Mouse (Mus musculus) liver, embryonic 13.5 days (tissue): ENCODE data around the gene Fyn. TPM values are rescaled to one million over a fixed set of nuclear protein-coding genes. Genes with fewer than 3 reads are reported as not detected.

ENCODE experiments used
- ATAC-seq: fragments of 200-750 bp; cut with Nextera tagmentation; 2 replicates; pipeline ENCODE4 v1.8.0; 2017; ENCODE audit warnings: low read depth, mild to moderate bottlenecking, moderate number of reproducible peaks, moderate library complexity
- DNase-seq: peaks from one replicate; pipeline ENCODE4 v3.0.0; 2022
- H3K27ac ChIP-seq: fragments of 300-500 bp; sonication (generic); 2 replicates; pipeline ENCODE4 v1.5.1; 2015; ENCODE audit warnings: moderate library complexity, mild to moderate bottlenecking, inconsistent platforms
- H3K27me3 ChIP-seq: fragments of 300-500 bp; sonication (generic); 2 replicates; pipeline ENCODE4 v1.6.1; 2015; ENCODE audit warnings: mild to moderate bottlenecking, inconsistent platforms
- H3K36me3 ChIP-seq: fragments of 300-500 bp; sonication (generic); 2 replicates; pipeline ENCODE4 v1.6.1; 2015; ENCODE audit warnings: mild to moderate bottlenecking, inconsistent platforms
- H3K4me1 ChIP-seq: fragments of 300-500 bp; sonication (generic); replicated peaks from 2 replicates; pipeline ENCODE4 v1.6.1; 2015; ENCODE audit warnings: inconsistent platforms
- H3K4me2 ChIP-seq: fragments of 300-500 bp; sonication (generic); 2 replicates; pipeline ENCODE4 v1.6.1; 2015; ENCODE audit warnings: inconsistent platforms, mild to moderate bottlenecking, moderate library complexity
- H3K4me3 ChIP-seq: fragments of 300-500 bp; sonication (generic); replicated peaks from 2 replicates; pipeline ENCODE4 v1.5.1; 2015; ENCODE audit warnings: mild to moderate bottlenecking, inconsistent platforms
- H3K9ac ChIP-seq: fragments of 300-500 bp; sonication (generic); 2 replicates; pipeline ENCODE4 v1.6.1; 2015; ENCODE audit warnings: mild to moderate bottlenecking, inconsistent platforms
- H3K9me3 ChIP-seq: fragments of 300-500 bp; sonication (generic); replicated peaks from 2 replicates; pipeline ENCODE4 v1.6.1; 2016; ENCODE audit warnings: inconsistent platforms
- WGBS: fragments of 180-500 bp; shearing (Covaris S2); methylation state at CpG from one replicate; pipeline ENCODE4 v1.1.7; 2015; ENCODE audit not compliant: insufficient replicate concordance; 5-methylcytosine and 5-hydroxymethylcytosine counted together
- polyA plus RNA-seq: library from polyadenylated mRNA; unstranded; fragments of >200 nt; fragmentation: Nextera tagmentation; extraction: Ambion mirVana; gene quantifications from 2 replicates; pipeline ENCODE4 v1.2.1, GENCODE M21; 2015

The Fyn gene
- polyA plus RNA-seq, 1 experiment from 2014 or later: 6.5 TPM

- ATAC-seq: no peak
Observed at GRCm38 (mm10) chr10:39498641-39499040, 130.0 kb downstream of the Fyn start.

GRCm38 (mm10) chr10:39501571-39501970, 132.9 kb downstream of the Fyn start:
- Histone ChIP-seq H3K9me3 (no peaks in the 10 kb centered on the region), H3K9ac (no peak overlapping the region), H3K4me3 (no peak overlapping the region), H3K27me3 (no peaks in the 10 kb centered on the region), H3K4me1 (peaks cover 7% of the 10 kb centered on the region), H3K4me2 (no peak overlapping the region), H3K36me3 (no peaks in the 10 kb centered on the region), H3K27ac (no peak overlapping the region)
- DNase-seq: no peak
- WGBS: 63% methylated on average over 10 of the region's 10 CpGs
- no peak for ATAC-seq

More at GRCm38 (mm10) chr10:39498641-39499040, 130.0 kb downstream of the Fyn start:
- no peak overlapping the region for H3K4me3 ChIP-seq
- peaks cover 7% of the 10 kb centered on the region for H3K4me1 ChIP-seq
- no peak overlapping the region for H3K4me2 ChIP-seq
- no peaks in the 10 kb centered on the region for H3K36me3 ChIP-seq
- no peak overlapping the region for H3K9ac ChIP-seq
- WGBS: 67% methylated on average over 7 of the region's 7 CpGs
- H3K9me3 ChIP-seq: no peaks in the 10 kb centered on the region
- no peak for DNase-seq
- H3K27ac ChIP-seq: no peak overlapping the region
- no peaks in the 10 kb centered on the region for H3K27me3 ChIP-seq

- Histone ChIP-seq H3K4me3 (no peak overlapping the region), H3K9me3 (no peaks in the 10 kb centered on the region), H3K36me3 (no peaks in the 10 kb centered on the region), H3K27ac (no peak overlapping the region), H3K9ac (no peak overlapping the region), H3K4me1 (peaks cover 7% of the 10 kb centered on the region), H3K27me3 (no peaks in the 10 kb centered on the region), H3K4me2 (no peak overlapping the region)
- WGBS: 75% methylated on average over 13 of the region's 13 CpGs
- ATAC-seq (no peak), DNase-seq (no peak)
Observed at GRCm38 (mm10) chr10:39501977-39502706, 133.5 kb downstream of the Fyn start.

- Histone ChIP-seq H3K27me3 (no peaks in the 10 kb centered on the region), H3K27ac (no peak overlapping the region), H3K36me3 (no peaks in the 10 kb centered on the region), H3K4me2 (no peak overlapping the region), H3K9ac (no peak overlapping the region), H3K4me3 (no peak overlapping the region), H3K9me3 (no peaks in the 10 kb centered on the region), H3K4me1 (peaks cover 16% of the 10 kb centered on the region)
- WGBS: 84% methylated on average over 5 of the region's 5 CpGs
- DNase-seq (no peak), ATAC-seq (no peak)
Observed at GRCm38 (mm10) chr10:39503331-39503730, 134.7 kb downstream of the Fyn start.

GRCm38 (mm10) chr10:39505007-39505406, 136.4 kb downstream of the Fyn start:
- Histone ChIP-seq H3K27me3 (no peaks in the 10 kb centered on the region), H3K27ac (no peak overlapping the region), H3K4me3 (no peak overlapping the region), H3K9ac (no peak overlapping the region), H3K4me2 (no peak overlapping the region), H3K9me3 (no peaks in the 10 kb centered on the region), H3K36me3 (no peaks in the 10 kb centered on the region), H3K4me1 (peaks cover 17% of the 10 kb centered on the region)
- ATAC-seq (no peak), DNase-seq (no peak)
- WGBS: 57% methylated on average over 9 of the region's 9 CpGs

GRCm38 (mm10) chr10:39505621-39506020, 137.0 kb downstream of the Fyn start:
- no peaks in the 10 kb centered on the region for H3K36me3 ChIP-seq
- no peaks in the 10 kb centered on the region for H3K27me3 ChIP-seq
- H3K9ac ChIP-seq: no peak overlapping the region
- ATAC-seq (no peak), DNase-seq (no peak)
- H3K4me3 ChIP-seq: no peak overlapping the region
- no peaks in the 10 kb centered on the region for H3K9me3 ChIP-seq
- no peak overlapping the region for H3K27ac ChIP-seq
- H3K4me1 ChIP-seq: peaks cover 17% of the 10 kb centered on the region
- WGBS: 75% methylated on average over 7 of the region's 7 CpGs
- H3K4me2 ChIP-seq: no peak overlapping the region

- H3K4me2 ChIP-seq: no peak overlapping the region
- H3K27me3 ChIP-seq: no peaks in the 10 kb centered on the region
- H3K4me1 ChIP-seq: peaks cover 17% of the 10 kb centered on the region
- no peak overlapping the region for H3K9ac ChIP-seq
- no peaks in the 10 kb centered on the region for H3K36me3 ChIP-seq
- ATAC-seq (no peak), DNase-seq (no peak)
- H3K9me3 ChIP-seq: no peaks in the 10 kb centered on the region
- 78% methylated on average over 12 of the region's 12 CpGs for WGBS
- H3K27ac ChIP-seq: no peak overlapping the region
- H3K4me3 ChIP-seq: no peak overlapping the region
Observed at GRCm38 (mm10) chr10:39506353-39506752, 137.7 kb downstream of the Fyn start.

- Histone ChIP-seq H3K4me1 (peaks cover 15% of the 10 kb centered on the region; the same call in 1 of the 2 replicates), H3K4me3 (no peak overlapping the region), H3K27ac (no peak overlapping the region), H3K4me2 (no peak overlapping the region), H3K36me3 (no peaks in the 10 kb centered on the region), H3K27me3 (no peaks in the 10 kb centered on the region), H3K9me3 (no peaks in the 10 kb centered on the region), H3K9ac (no peak overlapping the region)
- WGBS: 78% methylated on average over 7 of the region's 7 CpGs
- DNase-seq: no peak
- ATAC-seq: no peak
Observed at GRCm38 (mm10) chr10:39506831-39507230, 138.2 kb downstream of the Fyn start.

- Histone ChIP-seq H3K9ac (no peak overlapping the region), H3K4me2 (no peak overlapping the region), H3K9me3 (no peaks in the 10 kb centered on the region), H3K27me3 (no peaks in the 10 kb centered on the region), H3K4me3 (no peak overlapping the region), H3K4me1 (peaks cover 10% of the 10 kb centered on the region; the same call in 1 of the 2 replicates), H3K36me3 (no peaks in the 10 kb centered on the region), H3K27ac (no peak overlapping the region)
- 67% methylated on average over 5 of the region's 5 CpGs for WGBS
- DNase-seq (no peak), ATAC-seq (no peak)
Observed at GRCm38 (mm10) chr10:39508801-39509200, 140.1 kb downstream of the Fyn start.

GRCm38 (mm10) chr10:39509937-39510336, 141.3 kb downstream of the Fyn start:
- Histone ChIP-seq H3K9me3 (no peaks in the 10 kb centered on the region), H3K9ac (no peak overlapping the region), H3K4me3 (no peak overlapping the region), H3K27me3 (no peaks in the 10 kb centered on the region), H3K4me2 (no peak overlapping the region), H3K36me3 (no peaks in the 10 kb centered on the region), H3K4me1 (peaks cover 10% of the 10 kb centered on the region; the same call in 1 of the 2 replicates), H3K27ac (no peak overlapping the region)
- DNase-seq (no peak), ATAC-seq (no peak)
- 74% methylated on average over 8 of the region's 8 CpGs for WGBS

GRCm38 (mm10) chr10:39512631-39513314, 144.1 kb downstream of the Fyn start:
- Histone ChIP-seq H3K9ac (no peak overlapping the region), H3K4me2 (no peak overlapping the region), H3K9me3 (no peaks in the 10 kb centered on the region), H3K27me3 (no peaks in the 10 kb centered on the region), H3K27ac (no peak overlapping the region), H3K4me3 (no peak overlapping the region), H3K36me3 (peaks cover 15% of the 10 kb centered on the region), H3K4me1 (peaks cover 7% of the 10 kb centered on the region; the same call in 1 of the 2 replicates)
- WGBS: 75% methylated on average over 14 of the region's 14 CpGs
- no peak for ATAC-seq
- no peak for DNase-seq
